Mouse (Mus musculus) CD8-positive naive resting alpha-beta T cell, adult 2 months (primary cell): Measurements from ENCODE around the gene Erc1.
"Not testable (repeated sequence)": the region's sequence is repeated elsewhere in the genome, so short reads cannot be mapped to it uniquely, and the experiment has no call there.

Experiments
- DNase-seq, 2 experiments: peaks; one replicate each; pipeline ENCODE4 v3.0.0; 2022; ENCODE audit warnings: low read depth in 2 of 2, low spot score in 2 of 2

Gene Erc1

GRCm38 (mm10) chr6:119712486-119712885, 135.5 kb downstream of the Erc1 start:
- DNase-seq: no peak

- DNase-seq: no peak
These were observed 136.2 kb downstream of the Erc1 start for GRCm38 (mm10) chr6:119711649-119712305.

- no peak for DNase-seq
These were observed 138.4 kb downstream of the Erc1 start for GRCm38 (mm10) chr6:119709552-119709951.

GRCm38 (mm10) chr6:119707911-119708310, 140.1 kb downstream of the Erc1 start:
- no peak for DNase-seq

GRCm38 (mm10) chr6:119704899-119705298, 143.1 kb downstream of the Erc1 start:
- no peak for DNase-seq

GRCm38 (mm10) chr6:119692754-119693153, 155.2 kb downstream of the Erc1 start:
- DNase-seq: no peak

GRCm38 (mm10) chr6:119686470-119686869, 161.5 kb downstream of the Erc1 start:
- DNase-seq: no peak

- DNase-seq: no peak
These were observed 167.2 kb downstream of the Erc1 start for GRCm38 (mm10) chr6:119680746-119681145.

GRCm38 (mm10) chr6:119674811-119675209, 173.2 kb downstream of the Erc1 start:
- DNase-seq: no peak

- DNase-seq: no peak
These were observed 173.7 kb downstream of the Erc1 start for GRCm38 (mm10) chr6:119674201-119674810.

GRCm38 (mm10) chr6:119669746-119670145, 178.2 kb downstream of the Erc1 start:
- no peak for DNase-seq

GRCm38 (mm10) chr6:119662936-119663335, 185.0 kb downstream of the Erc1 start:
- DNase-seq: no peak

GRCm38 (mm10) chr6:119661081-119661493, 186.9 kb downstream of the Erc1 start:
- DNase-seq: no peak

- DNase-seq: no peak
These were observed 189.5 kb downstream of the Erc1 start for GRCm38 (mm10) chr6:119658441-119658840.

GRCm38 (mm10) chr6:119657418-119658178, 190.4 kb downstream of the Erc1 start:
- no peak for DNase-seq

- DNase-seq: not testable (repeated sequence)
These were observed 193.2 kb downstream of the Erc1 start for GRCm38 (mm10) chr6:119654777-119655176.

GRCm38 (mm10) chr6:119643880-119644460, 204.0 kb downstream of the Erc1 start:
- DNase-seq: no peak

GRCm38 (mm10) chr6:119643178-119643728, 204.7 kb downstream of the Erc1 start:
- DNase-seq: no peak

GRCm38 (mm10) chr6:119642718-119643117, 205.2 kb downstream of the Erc1 start:
- no peak for DNase-seq

- DNase-seq: peak; percentile 16 to 24
These were observed 212.3 kb downstream of the Erc1 start for GRCm38 (mm10) chr6:119635629-119636028.

- peak in 1 of 2 experiments; percentile 1 for DNase-seq
These were observed 217.3 kb downstream of the Erc1 start for GRCm38 (mm10) chr6:119630622-119631021.
